Mouse (Mus musculus): Measurements from ENCODE around the gene Hoxb5.

GRCm38 (mm10) chr11:96290705-96291355 lies 12.3 kb upstream of the Hoxb5 start:
- no peak for TF ChIP-seq CTCF (IDR thresholded peaks at IDR 0.05; ENCODE audit: low read depth, low read length)
- no peak for TF ChIP-seq POLR2A (IDR thresholded peaks at IDR 0.05; ENCODE audit: borderline replicate concordance, low read depth, low read length)
